Mouse (Mus musculus): ENCODE results near the gene Cidec.

Gene Cidec

GRCm38 (mm10) chr6:113444207-113444965 lies 8.8 kb upstream of the Cidec start:
- DNase-seq (ENCODE audit: low read depth, low spot score): no peak

GRCm38 (mm10) chr6:113443091-113443490 lies 7.5 kb upstream of the Cidec start:
- DNase-seq (ENCODE audit: low read depth, low spot score): peak; percentile 14

- DNase-seq (ENCODE audit: low read depth, low spot score): peak; percentile 97
These were observed 7.0 kb upstream of the Cidec start, which contains the start of gene Jagn1 for GRCm38 (mm10) chr6:113442442-113443090. Jagn1 (plus strand) TSS chr6:113442569.

GRCm38 (mm10) chr6:113442087-113442441 lies 6.5 kb upstream of the Cidec start:
- no peak for DNase-seq (ENCODE audit: low read depth, low spot score)

- DNase-seq (ENCODE audit: low read depth, low spot score): peak; percentile 92
These were observed 5.7 kb upstream of the Cidec start for GRCm38 (mm10) chr6:113441147-113441680.

GRCm38 (mm10) chr6:113440686-113441085 lies 5.1 kb upstream of the Cidec start:
- no peak for DNase-seq (ENCODE audit: low read depth, low spot score)

- no peak for DNase-seq (ENCODE audit: low read depth, low spot score)
These were observed 3.3 kb upstream of the Cidec start for GRCm38 (mm10) chr6:113438721-113439430.

GRCm38 (mm10) chr6:113437135-113437534 lies 1.6 kb upstream of the Cidec start:
- DNase-seq (ENCODE audit: low read depth, low spot score): no peak

GRCm38 (mm10) chr6:113434691-113435090 lies 869 bp downstream of the Cidec start:
- DNase-seq (ENCODE audit: low read depth, low spot score): no peak

GRCm38 (mm10) chr6:113433661-113434060 lies 1.9 kb downstream of the Cidec start:
- no peak for DNase-seq (ENCODE audit: low read depth, low spot score)

GRCm38 (mm10) chr6:113431801-113432200 lies 3.8 kb downstream of the Cidec start:
- DNase-seq (ENCODE audit: low read depth, low spot score): no peak

GRCm38 (mm10) chr6:113430846-113431245 lies 4.7 kb downstream of the Cidec start:
- DNase-seq (ENCODE audit: low read depth, low spot score): no peak

- no peak for DNase-seq (ENCODE audit: low read depth, low spot score)
These were observed 5.6 kb downstream of the Cidec start for GRCm38 (mm10) chr6:113429965-113430364.

- DNase-seq (ENCODE audit: low read depth, low spot score): no peak
These were observed 7.6 kb downstream of the Cidec start for GRCm38 (mm10) chr6:113428006-113428405.

GRCm38 (mm10) chr6:113427397-113427796 lies 8.2 kb downstream of the Cidec start:
- DNase-seq (ENCODE audit: low read depth, low spot score): no peak

- DNase-seq (ENCODE audit: low read depth, low spot score): no peak
These were observed 8.9 kb downstream of the Cidec start for GRCm38 (mm10) chr6:113426696-113427095.

- no peak for DNase-seq (ENCODE audit: low read depth, low spot score)
These were observed 11.4 kb downstream of the Cidec start for GRCm38 (mm10) chr6:113424187-113424586.

GRCm38 (mm10) chr6:113423000-113423399 lies 12.6 kb downstream of the Cidec start:
- DNase-seq (ENCODE audit: low read depth, low spot score): no peak

GRCm38 (mm10) chr6:113419199-113419587 lies 16.4 kb downstream of the Cidec start, which contains the start of gene Rpusd3:
Rpusd3 (minus strand) TSS chr6:113419340.
- DNase-seq (ENCODE audit: low read depth, low spot score): peak; percentile 99

GRCm38 (mm10) chr6:113418441-113419198 lies 16.9 kb downstream of the Cidec start:
- DNase-seq (ENCODE audit: low read depth, low spot score): peak; percentile 32

- peak; percentile 17 for DNase-seq (ENCODE audit: low read depth, low spot score)
These were observed 19.1 kb downstream of the Cidec start for GRCm38 (mm10) chr6:113416416-113416815.

Measured in brain, adult 2 months (tissue).